Mouse (Mus musculus) limb, embryonic 12.5 days (tissue): Measurements from ENCODE around the gene Dok5. TPM values are rescaled to one million over a fixed set of nuclear protein-coding genes. Genes with fewer than 3 reads are reported as not detected.

Experiments
- ATAC-seq: fragments of 200-750 bp; cut with Nextera tagmentation; 2 replicates; pipeline ENCODE4 v1.8.0; 2017; ENCODE audit warnings: low read depth, moderate TSS enrichment; ENCODE audit not compliant: insufficient number of reproducible peaks, insufficient read depth, low FRiP score, low TSS enrichment
- H3K27ac ChIP-seq: fragments of 300-500 bp; sonication (generic); 2 replicates; pipeline ENCODE4 v1.5.1; 2016; ENCODE audit warnings: mild to moderate bottlenecking, moderate library complexity
- H3K27me3 ChIP-seq: fragments of 300-500 bp; sonication (generic); 2 replicates; pipeline ENCODE4 v1.6.1; 2016; ENCODE audit warnings: mild to moderate bottlenecking, moderate library complexity
- H3K36me3 ChIP-seq: fragments of 300-500 bp; sonication (generic); 2 replicates; pipeline ENCODE4 v1.6.1; 2016; ENCODE audit warnings: mild to moderate bottlenecking, moderate library complexity
- H3K4me1 ChIP-seq: fragments of 300-500 bp; sonication (generic); replicated peaks from 2 replicates; pipeline ENCODE4 v1.6.1; 2016
- H3K4me2 ChIP-seq: fragments of 300-500 bp; sonication (generic); 2 replicates; pipeline ENCODE4 v1.6.1; 2016; ENCODE audit warnings: mild to moderate bottlenecking, moderate library complexity
- H3K4me3 ChIP-seq: fragments of 300-500 bp; sonication (generic); replicated peaks from 2 replicates; pipeline ENCODE4 v1.5.1; 2016; ENCODE audit warnings: mild to moderate bottlenecking
- H3K9ac ChIP-seq: fragments of 300-500 bp; sonication (generic); replicated peaks from 2 replicates; pipeline ENCODE4 v1.6.1; 2016; ENCODE audit warnings: mild to moderate bottlenecking, moderate library complexity
- H3K9me3 ChIP-seq: fragments of 300-500 bp; sonication (generic); 2 replicates; pipeline ENCODE4 v1.6.1; 2016; ENCODE audit warnings: mild to moderate bottlenecking, moderate library complexity
- WGBS: fragments of 180-500 bp; shearing (Covaris S2); methylation state at CpG from one replicate; pipeline ENCODE4 v1.1.7; 2016; 5-methylcytosine and 5-hydroxymethylcytosine counted together
- polyA plus RNA-seq: library from polyadenylated mRNA; unstranded; fragments of >200 nt; fragmentation: Nextera tagmentation; extraction: Ambion mirVana; gene quantifications from 2 replicates; pipeline ENCODE4 v1.2.1, GENCODE M21; 2016

The Dok5 gene
- polyA plus RNA-seq, 1 experiment from 2014 or later = 4.9 TPM

- Histone ChIP-seq H3K9me3 (0 out of 2 replicates have a peak, but pooled peaks cover 3% of the 10 kb centered on the region), H3K27me3 (peaks cover 2% of the 10 kb centered on the region; the same call in 1 of the 2 replicates), H3K4me2 (no peak overlapping the region), H3K4me1 (peaks cover 9% of the 10 kb centered on the region; the same call in 1 of the 2 replicates), H3K4me3 (no peak overlapping the region), H3K36me3 (no peaks in the 10 kb centered on the region), H3K9ac (no peak overlapping the region), H3K27ac (no peak overlapping the region)
- 90% methylated on average over 9 of the region's 9 CpGs for WGBS
- ATAC-seq = no peak
Observed at GRCm38 (mm10) chr2:170738446-170738845, 6.8 kb downstream of the Dok5 start.

DNA sequence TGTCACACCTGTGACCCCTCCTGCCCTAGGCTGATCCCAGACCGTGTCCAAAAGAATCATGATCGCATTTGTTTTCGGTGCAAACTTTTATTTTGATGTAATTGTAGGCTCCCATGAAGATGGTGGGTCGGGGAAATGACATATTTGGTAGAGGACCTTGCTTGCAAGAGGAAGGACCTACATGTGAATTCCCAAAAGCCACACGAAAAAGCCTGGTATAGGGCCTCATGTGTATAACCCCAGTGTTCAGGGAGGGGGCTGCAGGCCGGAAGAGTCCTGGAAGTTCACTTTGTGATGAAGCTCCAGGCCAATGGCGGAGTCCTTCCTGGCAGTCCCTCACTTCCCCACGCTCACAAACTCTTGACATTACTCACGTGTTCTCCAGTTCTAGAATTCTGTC is 7.3 kb downstream of the Dok5 start:
- Histone ChIP-seq H3K27me3 (no peaks in the 10 kb centered on the region), H3K9ac (no peak overlapping the region), H3K36me3 (no peaks in the 10 kb centered on the region), H3K4me1 (peaks cover 9% of the 10 kb centered on the region; the same call in 1 of the 2 replicates), H3K4me3 (no peak overlapping the region), H3K27ac (no peak overlapping the region), H3K9me3 (0 out of 2 replicates have a peak, but pooled peaks cover 3% of the 10 kb centered on the region), H3K4me2 (no peak overlapping the region)
- 89% methylated on average over 9 of the region's 9 CpGs for WGBS
- ATAC-seq = no peak

DNA sequence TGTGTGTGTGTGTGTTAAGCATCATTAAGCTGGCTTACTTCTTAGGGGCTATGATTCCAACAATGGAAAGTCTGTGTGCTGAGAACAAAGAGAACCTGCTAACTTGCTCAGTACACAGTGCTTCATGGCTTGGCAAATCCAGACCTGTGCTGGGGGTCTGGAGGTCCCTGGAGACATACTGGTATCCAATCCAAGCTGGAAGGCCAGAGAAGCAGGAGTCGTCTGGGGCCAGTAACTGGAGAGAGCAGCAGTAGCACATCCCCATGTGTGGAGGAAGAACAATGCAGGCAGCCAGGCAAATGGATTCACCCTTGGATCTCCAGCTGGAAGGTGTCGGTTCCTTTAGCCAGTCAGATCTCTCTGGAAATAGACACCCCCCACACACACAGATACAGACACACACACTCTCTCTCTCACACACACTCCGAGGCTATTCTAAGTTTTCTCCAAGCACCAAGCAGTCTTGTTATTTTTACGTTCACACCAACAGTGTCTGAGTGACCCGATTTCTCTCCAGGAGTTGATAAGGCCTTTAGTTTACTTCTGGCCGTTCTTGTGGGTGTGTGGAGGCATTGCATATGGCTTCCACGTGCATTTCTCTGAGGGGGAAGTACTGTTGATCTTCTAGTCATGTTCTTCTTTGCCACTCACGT is 8.2 kb downstream of the Dok5 start:
- H3K36me3 ChIP-seq = no peaks in the 10 kb centered on the region
- peaks cover 9% of the 10 kb centered on the region; the same call in 1 of the 2 replicates for H3K4me1 ChIP-seq
- no peak for ATAC-seq
- H3K9me3 ChIP-seq = 0 out of 2 replicates have a peak, but pooled peaks cover 3% of the 10 kb centered on the region
- no peaks in the 10 kb centered on the region for H3K27me3 ChIP-seq
- no peak overlapping the region for H3K27ac ChIP-seq
- WGBS = 67% methylated on average over 8 of the region's 8 CpGs
- H3K4me3 ChIP-seq = no peak overlapping the region
- no peak overlapping the region for H3K4me2 ChIP-seq
- H3K9ac ChIP-seq = no peak overlapping the region

GRCm38 (mm10) chr2:170743521-170743920 is 11.9 kb downstream of the Dok5 start:
- no peak for ATAC-seq
- WGBS = 77% methylated on average over 2 of the region's 2 CpGs
- no peaks in the 10 kb centered on the region for H3K27me3 ChIP-seq
- peaks cover 9% of the 10 kb centered on the region; the same call in 1 of the 2 replicates for H3K4me1 ChIP-seq
- no peak overlapping the region for H3K4me3 ChIP-seq
- H3K27ac ChIP-seq = no peak overlapping the region
- H3K4me2 ChIP-seq = no peak overlapping the region
- no peak overlapping the region for H3K9ac ChIP-seq
- no peaks in the 10 kb centered on the region for H3K36me3 ChIP-seq
- peaks cover 6% of the 10 kb centered on the region; the same call in 1 of the 2 replicates for H3K9me3 ChIP-seq

DNA sequence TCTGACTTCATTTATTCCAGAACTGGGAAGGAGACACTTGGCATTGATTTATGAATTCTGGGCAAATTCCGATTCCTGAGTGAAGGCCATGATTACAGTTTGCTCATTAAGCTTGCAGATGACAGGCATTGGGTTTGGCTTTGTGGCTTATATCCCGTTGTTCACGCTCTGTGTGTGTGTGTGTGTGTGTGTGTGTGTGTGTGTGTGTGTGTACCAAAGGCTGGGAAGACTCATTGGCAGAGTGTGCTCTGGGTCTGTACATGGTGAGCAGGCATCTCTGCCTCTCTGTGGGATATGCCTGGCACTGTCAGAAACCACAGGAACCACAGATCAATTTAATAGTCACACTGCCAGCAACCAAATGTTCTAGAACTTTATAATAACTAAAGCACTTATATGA is 17.3 kb downstream of the Dok5 start:
- peaks cover 6% of the 10 kb centered on the region; the same call in 1 of the 2 replicates for H3K9me3 ChIP-seq
- ATAC-seq = no peak
- 78% methylated on average over 3 of the region's 3 CpGs for WGBS
- no peak overlapping the region for H3K4me3 ChIP-seq
- H3K27ac ChIP-seq = no peak overlapping the region
- H3K36me3 ChIP-seq = no peaks in the 10 kb centered on the region
- 0 out of 2 replicates have a peak, but pooled peaks cover 2% of the 10 kb centered on the region for H3K27me3 ChIP-seq
- no peak overlapping the region for H3K9ac ChIP-seq
- no peak overlapping the region for H3K4me2 ChIP-seq
- no peaks in the 10 kb centered on the region for H3K4me1 ChIP-seq

DNA sequence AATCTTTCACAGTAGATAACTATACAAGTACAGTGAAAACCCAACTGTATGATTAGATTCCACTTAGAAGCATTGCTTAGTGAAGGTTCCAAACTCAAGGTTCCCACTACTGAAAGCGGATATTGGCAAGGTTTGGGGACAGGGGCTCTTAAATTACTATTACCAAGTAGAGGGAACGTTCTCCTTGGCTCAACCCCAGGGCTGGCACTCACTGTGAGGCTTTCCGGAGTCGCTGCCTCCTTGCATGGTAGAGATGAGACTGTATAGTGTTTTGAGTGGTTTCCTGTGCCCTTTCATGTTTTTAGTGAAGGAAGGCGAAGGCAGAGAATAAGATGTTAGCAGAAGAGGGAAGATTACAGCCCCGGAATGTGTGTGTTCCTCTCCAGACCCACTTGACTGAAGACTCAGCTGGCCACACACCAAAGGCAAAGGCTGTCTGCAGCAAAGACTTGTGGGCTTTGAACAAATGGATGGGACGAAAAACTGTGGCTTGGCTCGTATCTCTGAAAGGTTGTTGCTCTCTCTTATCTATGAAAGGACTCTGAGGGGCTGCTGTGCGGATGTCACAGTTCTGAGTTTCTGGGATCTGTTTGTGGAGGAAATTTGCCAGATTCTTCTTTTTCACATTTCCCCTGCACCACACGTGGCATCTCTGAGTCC is 20.7 kb downstream of the Dok5 start:
- WGBS = 67% methylated on average over 10 of the region's 10 CpGs
- ATAC-seq = no peak
- Histone ChIP-seq H3K36me3 (no peaks in the 10 kb centered on the region), H3K27ac (no peak overlapping the region), H3K9ac (no peak overlapping the region), H3K9me3 (no peaks in the 10 kb centered on the region), H3K27me3 (0 out of 2 replicates have a peak, but pooled peaks cover 2% of the 10 kb centered on the region), H3K4me2 (no peak overlapping the region), H3K4me1 (peaks cover 8% of the 10 kb centered on the region), H3K4me3 (no peak overlapping the region)

GRCm38 (mm10) chr2:170755817-170756216 is 24.2 kb downstream of the Dok5 start:
- Histone ChIP-seq H3K27me3 (0 out of 2 replicates have a peak, but pooled peaks cover 2% of the 10 kb centered on the region), H3K4me1 (peaks cover 11% of the 10 kb centered on the region), H3K4me3 (no peak overlapping the region), H3K9me3 (no peaks in the 10 kb centered on the region), H3K27ac (no peak overlapping the region), H3K9ac (no peak overlapping the region), H3K4me2 (no peak overlapping the region), H3K36me3 (no peaks in the 10 kb centered on the region)
- ATAC-seq = no peak
- WGBS = 51% methylated on average over 2 of the region's 2 CpGs

DNA sequence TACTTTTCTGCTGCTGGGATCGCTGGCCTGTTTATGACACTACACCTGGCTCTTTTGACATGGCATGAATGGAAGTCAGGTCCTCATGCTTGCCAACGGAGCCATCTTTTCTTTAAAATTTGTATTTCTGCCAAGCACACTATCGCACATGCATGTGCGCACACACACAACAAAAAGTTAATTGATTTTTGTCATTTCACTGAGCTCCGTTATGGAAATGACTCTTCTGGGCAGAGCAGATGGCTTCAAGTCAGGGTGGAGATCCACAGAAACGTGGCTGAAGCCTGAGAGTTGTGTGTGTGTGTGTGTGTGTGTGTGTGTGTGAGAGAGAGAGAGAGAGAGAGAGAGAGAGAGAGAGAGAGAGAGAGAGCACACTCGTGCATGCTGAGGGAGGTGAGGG is 25.1 kb downstream of the Dok5 start:
- H3K9ac ChIP-seq = 0 out of 2 replicates have a peak overlapping the region, but pooled peaks have one; percentile 4
- no peak for ATAC-seq
- no peak overlapping the region for H3K27ac ChIP-seq
- no peaks in the 10 kb centered on the region for H3K36me3 ChIP-seq
- 76% methylated on average over 7 of the region's 7 CpGs for WGBS
- peaks cover 11% of the 10 kb centered on the region for H3K4me1 ChIP-seq
- no peaks in the 10 kb centered on the region for H3K9me3 ChIP-seq
- H3K27me3 ChIP-seq = no peaks in the 10 kb centered on the region
- H3K4me2 ChIP-seq = no peak overlapping the region
- no peak overlapping the region for H3K4me3 ChIP-seq

DNA sequence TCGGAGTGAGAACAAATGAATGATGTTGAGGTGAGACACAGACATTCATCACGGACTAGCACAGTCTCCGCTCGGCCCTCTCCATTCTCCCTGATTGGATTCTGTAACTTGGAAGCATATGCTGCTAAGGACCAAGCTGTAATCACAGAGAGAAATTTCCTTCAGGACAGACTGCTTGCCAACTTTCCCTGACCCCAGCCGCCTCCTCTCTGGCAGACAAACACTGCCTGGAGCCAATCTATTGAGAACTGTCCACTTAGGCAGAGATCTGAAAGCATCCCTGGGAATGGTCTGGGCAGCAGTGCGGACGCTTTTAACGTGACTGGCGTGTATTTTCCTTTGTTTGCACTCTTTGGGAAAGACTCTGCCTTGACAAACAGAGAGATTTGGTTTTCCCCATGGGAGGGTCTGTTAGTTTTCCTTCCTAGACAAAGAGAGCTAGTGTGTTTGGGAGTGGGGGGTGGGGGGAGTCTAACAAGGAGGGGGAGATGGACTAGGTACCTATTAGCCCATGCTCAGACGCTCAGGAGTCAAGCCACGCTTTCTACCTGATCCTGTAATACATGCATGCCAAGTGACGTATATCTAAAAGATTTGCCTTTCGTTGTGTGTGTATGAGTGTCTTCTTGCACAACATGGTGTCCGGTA is 25.7 kb downstream of the Dok5 start:
- 69% methylated on average over 14 of the region's 14 CpGs for WGBS
- ATAC-seq = no peak

DNA sequence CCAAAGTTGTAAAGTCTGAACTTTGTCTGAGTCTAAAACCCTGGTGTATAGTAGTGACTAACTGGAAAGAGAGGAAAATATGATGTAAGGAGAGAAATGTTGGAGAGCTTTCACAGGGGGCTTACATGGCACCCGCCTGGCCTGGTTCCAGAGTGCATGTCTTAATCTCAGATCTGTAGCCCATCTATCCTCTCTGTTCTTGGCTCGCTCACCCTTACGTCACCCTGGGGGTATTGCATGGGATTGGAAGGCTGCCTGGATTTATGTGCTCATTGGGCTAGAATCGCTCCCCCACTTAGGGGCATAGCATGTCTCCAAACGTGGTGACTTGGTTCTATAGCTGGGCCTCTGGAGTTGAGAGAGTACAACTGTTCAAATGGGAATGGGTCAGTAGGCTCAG is 26.6 kb downstream of the Dok5 start:
- Histone ChIP-seq H3K4me3 (no peak overlapping the region), H3K36me3 (no peaks in the 10 kb centered on the region), H3K4me1 (peaks cover 11% of the 10 kb centered on the region), H3K27ac (no peak overlapping the region), H3K9ac (no peak overlapping the region), H3K27me3 (no peaks in the 10 kb centered on the region), H3K9me3 (no peaks in the 10 kb centered on the region), H3K4me2 (no peak overlapping the region)
- no peak for ATAC-seq
- 84% methylated on average over 5 of the region's 5 CpGs for WGBS

More for the DNA sequence above, 25.7 kb downstream of the Dok5 start:
- H3K4me1 ChIP-seq = peaks cover 11% of the 10 kb centered on the region
- no peak overlapping the region for H3K4me3 ChIP-seq
- H3K4me2 ChIP-seq = no peak overlapping the region
- H3K27me3 ChIP-seq = no peaks in the 10 kb centered on the region
- 0 out of 2 replicates have a peak overlapping the region, but pooled peaks have one; percentile 4 for H3K9ac ChIP-seq
- no peaks in the 10 kb centered on the region for H3K9me3 ChIP-seq
- H3K36me3 ChIP-seq = no peaks in the 10 kb centered on the region
- no peak overlapping the region for H3K27ac ChIP-seq

GRCm38 (mm10) chr2:170764704-170765103 is 33.1 kb downstream of the Dok5 start:
- no peak overlapping the region for H3K9ac ChIP-seq
- 69% methylated on average over 3 of the region's 3 CpGs for whole genome bisulfite sequencing
- no peaks in the 10 kb centered on the region for H3K36me3 ChIP-seq
- no peak overlapping the region for H3K27ac ChIP-seq
- ATAC-seq = no peak
- no peaks in the 10 kb centered on the region for H3K9me3 ChIP-seq
- H3K27me3 ChIP-seq = no peaks in the 10 kb centered on the region
- no peaks in the 10 kb centered on the region for H3K4me1 ChIP-seq
- H3K4me2 ChIP-seq = no peak overlapping the region
- no peak overlapping the region for H3K4me3 ChIP-seq
